Mouse (Mus musculus): ENCODE results near the gene Krt78. TPM values are rescaled to one million over a fixed set of nuclear protein-coding genes. Genes with fewer than 3 reads are reported as not detected.

Gene Krt78
- polyA plus RNA-seq, 1 experiment from 2014 or later = not detected

GRCm38 (mm10) chr15:101983949-101984601, 30.0 kb upstream of the Krt78 start:
- H3K36me3 ChIP-seq = no peaks in the 10 kb centered on the region
- H3K9me3 ChIP-seq = no peaks in the 10 kb centered on the region
- H3K27ac ChIP-seq = peak overlapping the region; percentile 86
- H3K27me3 ChIP-seq (ENCODE audit: insufficient read depth, poor library complexity, severe bottlenecking) = peaks cover 6% of the 10 kb centered on the region; the same call in 1 of the 2 replicates
- WGBS = 4% methylated on average over 15 of the region's 15 CpGs
- H3K4me1 ChIP-seq (replicated peaks) = peaks cover 17% of the 10 kb centered on the region
- DNase-seq (ENCODE audit: low spot score) = peak; percentile 96
- peak overlapping the region; percentile 44 for H3K4me3 ChIP-seq

GRCm38 (mm10) chr15:101983315-101983948, 29.3 kb upstream of the Krt78 start:
- peak overlapping the region; percentile 44 for H3K4me3 ChIP-seq
- no peaks in the 10 kb centered on the region for H3K36me3 ChIP-seq
- peaks cover 5% of the 10 kb centered on the region; the same call in 1 of the 2 replicates for H3K27me3 ChIP-seq (ENCODE audit: insufficient read depth, poor library complexity, severe bottlenecking)
- no peaks in the 10 kb centered on the region for H3K9me3 ChIP-seq
- H3K27ac ChIP-seq = peak overlapping the region; percentile 86
- 76% methylated on average over 13 of the region's 13 CpGs for WGBS
- peaks cover 17% of the 10 kb centered on the region for H3K4me1 ChIP-seq (replicated peaks)
- DNase-seq (ENCODE audit: low spot score) = no peak

- Histone ChIP-seq H3K27ac (0 out of 2 replicates have a peak overlapping the region, but pooled peaks have one; percentile 13), H3K9me3 (no peaks in the 10 kb centered on the region), H3K4me1 (replicated peaks) (peaks cover 41% of the 10 kb centered on the region), H3K36me3 (no peaks in the 10 kb centered on the region), H3K4me3 (no peak overlapping the region), H3K27me3 (ENCODE audit: insufficient read depth, poor library complexity, severe bottlenecking) (peaks cover 19% of the 10 kb centered on the region)
- no peak for DNase-seq (ENCODE audit: low spot score)
- WGBS = 75% methylated on average over 6 of the region's 6 CpGs
Observed at GRCm38 (mm10) chr15:101980849-101981248, 26.8 kb upstream of the Krt78 start.

- H3K4me3 ChIP-seq = peak overlapping the region; percentile 61
- peak overlapping the region; percentile 93 for H3K27ac ChIP-seq
- H3K36me3 ChIP-seq = no peaks in the 10 kb centered on the region
- peaks cover 44% of the 10 kb centered on the region for H3K27me3 ChIP-seq (ENCODE audit: insufficient read depth, poor library complexity, severe bottlenecking)
- DNase-seq (ENCODE audit: low spot score) = peak; percentile 74
- H3K9me3 ChIP-seq = no peaks in the 10 kb centered on the region
- peaks cover 32% of the 10 kb centered on the region for H3K4me1 ChIP-seq (replicated peaks)
- 3% methylated on average over 39 of the region's 39 CpGs for WGBS
Observed at GRCm38 (mm10) chr15:101977043-101977726, 23.1 kb upstream of the Krt78 start.

- Histone ChIP-seq H3K27ac (peak overlapping the region; percentile 93), H3K9me3 (no peaks in the 10 kb centered on the region), H3K4me1 (replicated peaks) (peaks cover 32% of the 10 kb centered on the region), H3K4me3 (peak overlapping the region; percentile 61; the same call in 1 of the 2 replicates), H3K36me3 (no peaks in the 10 kb centered on the region), H3K27me3 (ENCODE audit: insufficient read depth, poor library complexity, severe bottlenecking) (peaks cover 48% of the 10 kb centered on the region)
- DNase-seq (ENCODE audit: low spot score) = no peak
- WGBS = 63% methylated on average over 3 of the region's 3 CpGs
Observed at GRCm38 (mm10) chr15:101976641-101977040, 22.6 kb upstream of the Krt78 start.

- Histone ChIP-seq H3K4me1 (replicated peaks) (peaks cover 32% of the 10 kb centered on the region), H3K9me3 (no peaks in the 10 kb centered on the region), H3K27me3 (ENCODE audit: insufficient read depth, poor library complexity, severe bottlenecking) (peaks cover 51% of the 10 kb centered on the region), H3K36me3 (no peaks in the 10 kb centered on the region), H3K4me3 (no peak overlapping the region), H3K27ac (peak overlapping the region; percentile 71)
- 76% methylated on average over 5 of the region's 5 CpGs for WGBS
- DNase-seq (ENCODE audit: low spot score) = no peak
Observed at GRCm38 (mm10) chr15:101976023-101976422, 21.9 kb upstream of the Krt78 start.

- Histone ChIP-seq H3K36me3 (no peaks in the 10 kb centered on the region), H3K27ac (no peak overlapping the region), H3K27me3 (ENCODE audit: insufficient read depth, poor library complexity, severe bottlenecking) (peaks cover 51% of the 10 kb centered on the region), H3K9me3 (no peaks in the 10 kb centered on the region), H3K4me1 (replicated peaks) (peaks cover 36% of the 10 kb centered on the region), H3K4me3 (no peak overlapping the region)
- WGBS = 65% methylated on average over 16 of the region's 16 CpGs
- no peak for DNase-seq (ENCODE audit: low spot score)
Observed at GRCm38 (mm10) chr15:101974083-101974845, 20.2 kb upstream of the Krt78 start.

- no peaks in the 10 kb centered on the region for H3K36me3 ChIP-seq
- H3K27ac ChIP-seq = peak overlapping the region; percentile 35; the same call in 1 of the 2 replicates
- H3K27me3 ChIP-seq (ENCODE audit: insufficient read depth, poor library complexity, severe bottlenecking) = peaks cover 47% of the 10 kb centered on the region
- H3K9me3 ChIP-seq = no peaks in the 10 kb centered on the region
- peak overlapping the region; percentile 11; the same call in 1 of the 2 replicates for H3K4me3 ChIP-seq
- WGBS = 15% methylated on average over 15 of the region's 15 CpGs
- peaks cover 36% of the 10 kb centered on the region for H3K4me1 ChIP-seq (replicated peaks)
- peak; percentile 98 for DNase-seq (ENCODE audit: low spot score)
Observed at GRCm38 (mm10) chr15:101973414-101974077, 19.5 kb upstream of the Krt78 start.

- 12% methylated on average over 3 of the region's 6 CpGs for WGBS
Observed at GRCm38 (mm10) chr15:101970536-101970935, 16.4 kb upstream of the Krt78 start.

GRCm38 (mm10) chr15:101966808-101967207, 12.7 kb upstream of the Krt78 start:
- Histone ChIP-seq H3K27ac (no peak overlapping the region), H3K4me1 (replicated peaks) (0 out of 2 replicates have a peak, but pooled peaks cover 5% of the 10 kb centered on the region), H3K9me3 (no peaks in the 10 kb centered on the region), H3K4me3 (no peak overlapping the region), H3K27me3 (ENCODE audit: insufficient read depth, poor library complexity, severe bottlenecking) (peaks cover 5% of the 10 kb centered on the region; the same call in 1 of the 2 replicates), H3K36me3 (no peaks in the 10 kb centered on the region)
- WGBS = 84% methylated on average over 8 of the region's 8 CpGs
- no peak for DNase-seq (ENCODE audit: low spot score)

More at GRCm38 (mm10) chr15:101970536-101970935, 16.4 kb upstream of the Krt78 start:
- Histone ChIP-seq H3K4me3 (no peak overlapping the region), H3K9me3 (no peaks in the 10 kb centered on the region), H3K36me3 (no peaks in the 10 kb centered on the region), H3K27me3 (ENCODE audit: insufficient read depth, poor library complexity, severe bottlenecking) (peaks cover 28% of the 10 kb centered on the region; the same call in 1 of the 2 replicates), H3K4me1 (replicated peaks) (peaks cover 11% of the 10 kb centered on the region; the same call in 1 of the 2 replicates), H3K27ac (0 out of 2 replicates have a peak overlapping the region, but pooled peaks have one; percentile 29)
- DNase-seq (ENCODE audit: low spot score) = peak; percentile 76

- 96% methylated on average over 3 of the region's 3 CpGs for WGBS
- no peaks in the 10 kb centered on the region for H3K36me3 ChIP-seq
- no peaks in the 10 kb centered on the region for H3K4me1 ChIP-seq (replicated peaks)
- H3K4me3 ChIP-seq = no peak overlapping the region
- no peak for DNase-seq (ENCODE audit: low spot score)
- H3K27ac ChIP-seq = no peak overlapping the region
- no peaks in the 10 kb centered on the region for H3K27me3 ChIP-seq (ENCODE audit: insufficient read depth, poor library complexity, severe bottlenecking)
- no peaks in the 10 kb centered on the region for H3K9me3 ChIP-seq
Observed at GRCm38 (mm10) chr15:101958891-101959290, 4.8 kb upstream of the Krt78 start.

Data from hindbrain, embryonic 10.5 days (tissue).